ENCODE assay signal across 10 mouse cellular contexts in genomic region chr14:7315093-7315492, GRCm38 (mm10). TPM values are rescaled to one million over a fixed set of nuclear protein-coding genes. Genes with fewer than 3 reads are reported as not detected.
A peak's percentile ranks its signal among the peaks of the same experiment; 100 is the strongest.
DNase-seq lines count a peak whose midpoint lies in the region; ATAC-seq lines count a peak whose summit lies in the region.
"Not testable (repeated sequence)": the region's sequence is repeated elsewhere in the genome, so short reads cannot be mapped to it uniquely, and the experiment has no call there.
"Had no signal": no experiment of that assay in that cellular context is flagged by ENCODE, and none has a peak within 500 bp of the region (broad histone marks: within the 10 kb centered on the region; RNA-seq: fewer than 3 reads in every experiment).

No protein-coding gene starts in this region.

- not testable (repeated sequence) for H3K36me3 ChIP-seq in forebrain, embryonic 10.5 days (replicated peaks); heart, embryonic 14.5 days (ENCODE audit: control insufficient read depth, insufficient read depth, low read length); kidney, embryonic 14.5 days (ENCODE audit: control insufficient read depth, insufficient read depth, low read length); limb, embryonic 12.5 days; midbrain, embryonic 16.5 days (ENCODE audit: control insufficient read depth, insufficient read depth, low read length)

- peak overlapping the region; percentile 60 for H3K4me3 ChIP-seq in forebrain, embryonic 10.5 days
- peak overlapping the region; percentile 48 to 57 for H3K4me3 ChIP-seq in heart, embryonic 14.5 days (ENCODE audit: control insufficient read depth in 1 of 2, insufficient read depth in 1 of 2, low read depth in 1 of 2, low read length in 2 of 2)
- peak overlapping the region; percentile 44 for H3K4me3 ChIP-seq in kidney, embryonic 14.5 days (ENCODE audit: low read length)
- H3K4me3 ChIP-seq in limb, embryonic 12.5 days (replicated peaks): peak overlapping the region; percentile 51
- H3K4me3 ChIP-seq in midbrain, embryonic 16.5 days (ENCODE audit: low read depth, low read length): peak overlapping the region; percentile 51

- not testable (repeated sequence) for ATAC-seq in heart, embryonic 14.5 days (ENCODE audit: insufficient number of reproducible peaks, insufficient read depth, low FRiP score, low read depth); kidney, embryonic 14.5 days (ENCODE audit: low FRiP score, low TSS enrichment); limb, embryonic 12.5 days (ENCODE audit: insufficient number of reproducible peaks, insufficient read depth, low FRiP score, low TSS enrichment, low read depth); midbrain, embryonic 16.5 days

- H3K9ac ChIP-seq in heart, embryonic 14.5 days (ENCODE audit: low read length): peak overlapping the region; percentile 72
- H3K9ac ChIP-seq in kidney, embryonic 14.5 days (ENCODE audit: low read depth, low read length): peak overlapping the region; percentile 48
- H3K9ac ChIP-seq in limb, embryonic 12.5 days (replicated peaks): peak overlapping the region; percentile 60
- peak overlapping the region; percentile 75 for H3K9ac ChIP-seq in midbrain, embryonic 16.5 days (ENCODE audit: low read depth, low read length)

- DNase-seq in adrenal gland, postnatal 25 days: peak; percentile 0
- peak; percentile 63 for DNase-seq in forebrain, embryonic 10.5 days (ENCODE audit: extremely low spot score, low spot score)
- peak; percentile 8 to 47 for DNase-seq in spleen, postnatal 4 days (ENCODE audit: low spot score in 2 of 2)

- H3K27ac ChIP-seq in forebrain, embryonic 10.5 days: peak overlapping the region; percentile 86
- not testable (repeated sequence) for H3K27ac ChIP-seq in heart, embryonic 14.5 days (replicated peaks in 1 of 2; ENCODE audit: control insufficient read depth in 1 of 2, insufficient read depth in 1 of 2, low read depth in 2 of 2, low read length in 2 of 2); kidney, embryonic 14.5 days (ENCODE audit: low read depth, low read length); limb, embryonic 12.5 days
- H3K27ac ChIP-seq in midbrain, embryonic 16.5 days (ENCODE audit: low read length): peak overlapping the region; percentile 76

- H3K4me2 ChIP-seq in heart, embryonic 14.5 days (ENCODE audit: low read length): peak overlapping the region; percentile 68
- H3K4me2 ChIP-seq in kidney, embryonic 14.5 days (replicated peaks; ENCODE audit: low read depth, low read length): peak overlapping the region; percentile 55
- peak overlapping the region; percentile 70 for H3K4me2 ChIP-seq in limb, embryonic 12.5 days
- H3K4me2 ChIP-seq in midbrain, embryonic 16.5 days (ENCODE audit: low read length): peak overlapping the region; percentile 55

- H3K4me1 ChIP-seq in forebrain, embryonic 10.5 days; heart, embryonic 14.5 days (ENCODE audit: control insufficient read depth in 2 of 2, insufficient read depth in 2 of 2, low read length in 2 of 2); kidney, embryonic 14.5 days (ENCODE audit: control insufficient read depth, insufficient read depth, low read length); limb, embryonic 12.5 days (replicated peaks); midbrain, embryonic 16.5 days (ENCODE audit: control insufficient read depth, insufficient read depth, low read length): not testable (repeated sequence)

- H3K27me3 ChIP-seq in forebrain, embryonic 10.5 days (ENCODE audit: poor library complexity, severe bottlenecking); heart, embryonic 14.5 days (ENCODE audit: control insufficient read depth, insufficient read depth, low read length); kidney, embryonic 14.5 days (ENCODE audit: control insufficient read depth, insufficient read depth, low read length); limb, embryonic 12.5 days; midbrain, embryonic 16.5 days (ENCODE audit: control insufficient read depth, insufficient read depth, low read depth, low read length): not testable (repeated sequence)

- WGBS in forebrain, embryonic 10.5 days: 1% methylated on average over 18 of the region's 19 CpGs
- 1% methylated on average over 12 of the region's 19 CpGs for WGBS in heart, embryonic 14.5 days
- 2% methylated on average over 10 of the region's 19 CpGs for WGBS in kidney, embryonic 14.5 days
- WGBS in limb, embryonic 12.5 days: 0% methylated on average over 17 of the region's 19 CpGs
- 0% methylated on average over 10 of the region's 19 CpGs for WGBS in midbrain, embryonic 16.5 days

- H3K9me3 ChIP-seq in forebrain, embryonic 10.5 days; heart, embryonic 14.5 days (ENCODE audit: control insufficient read depth, low read length); kidney, embryonic 14.5 days (ENCODE audit: control insufficient read depth, low read length); limb, embryonic 12.5 days; midbrain, embryonic 16.5 days (replicated peaks; ENCODE audit: control insufficient read depth, low read length, poor library complexity, severe bottlenecking): not testable (repeated sequence)

RNA-seq across cellular contexts. Expression of gene Gm3739, which starts 0.2 kb away (rescaled TPM):
- total RNA-seq in adrenal gland, postnatal 25 days (2021): 0.18 TPM in 1 of 2 replicates, not detected in the other
- polyA plus RNA-seq in forebrain, embryonic 10.5 days (2016; fragmentation: Nextera tagmentation; extraction: Ambion mirVana): 1.6 and 1.9 TPM in 2 replicates
- 2.1 and 2.3 TPM in 2 replicates for polyA plus RNA-seq in heart, embryonic 14.5 days (2014; fragmentation: Nextera tagmentation; extraction: Ambion mirVana)
- polyA plus RNA-seq in kidney, embryonic 14.5 days (2014; fragmentation: Nextera tagmentation; extraction: Ambion mirVana): 1.1 and 1.5 TPM in 2 replicates
- polyA plus RNA-seq in limb, embryonic 12.5 days (2016; fragmentation: Nextera tagmentation; extraction: Ambion mirVana): 1.0 and 1.3 TPM in 2 replicates
- 7.2 and 7.7 TPM in 2 replicates for polyA plus RNA-seq in midbrain, embryonic 16.5 days (2015; fragmentation: Nextera tagmentation; extraction: Ambion mirVana)
- total RNA-seq: adrenal gland, postnatal 4 days; neutrophil, adult 5-6 weeks had no signal

RNA-seq across cellular contexts. Expression of gene Gm5797, which starts 17.1 kb away (rescaled TPM):
- total RNA-seq in adrenal gland, postnatal 25 days (2021): not detected in 2 replicates
- not detected in 2 replicates for polyA plus RNA-seq in forebrain, embryonic 10.5 days (2016; fragmentation: Nextera tagmentation; extraction: Ambion mirVana)
- not detected in 2 replicates for polyA plus RNA-seq in heart, embryonic 14.5 days (2014; fragmentation: Nextera tagmentation; extraction: Ambion mirVana)
- not detected in 2 replicates for polyA plus RNA-seq in kidney, embryonic 14.5 days (2014; fragmentation: Nextera tagmentation; extraction: Ambion mirVana)
- not detected in 2 replicates for polyA plus RNA-seq in limb, embryonic 12.5 days (2016; fragmentation: Nextera tagmentation; extraction: Ambion mirVana)
- not detected in 2 replicates for polyA plus RNA-seq in midbrain, embryonic 16.5 days (2015; fragmentation: Nextera tagmentation; extraction: Ambion mirVana)
- total RNA-seq: adrenal gland, postnatal 4 days; neutrophil, adult 5-6 weeks had no signal
- polyA plus RNA-seq: frontal cortex, adult 2 months had no signal

RNA-seq across cellular contexts. Expression of gene Gm8374, which starts 49.8 kb away (rescaled TPM):
- not detected in 2 replicates for total RNA-seq in adrenal gland, postnatal 25 days (2021)
- not detected in 2 replicates for polyA plus RNA-seq in forebrain, embryonic 10.5 days (2016; fragmentation: Nextera tagmentation; extraction: Ambion mirVana)
- not detected in 2 replicates for polyA plus RNA-seq in heart, embryonic 14.5 days (2014; fragmentation: Nextera tagmentation; extraction: Ambion mirVana)
- polyA plus RNA-seq in kidney, embryonic 14.5 days (2014; fragmentation: Nextera tagmentation; extraction: Ambion mirVana): not detected in 2 replicates
- not detected in 2 replicates for polyA plus RNA-seq in limb, embryonic 12.5 days (2016; fragmentation: Nextera tagmentation; extraction: Ambion mirVana)
- not detected in 2 replicates for polyA plus RNA-seq in midbrain, embryonic 16.5 days (2015; fragmentation: Nextera tagmentation; extraction: Ambion mirVana)
- total RNA-seq: adrenal gland, postnatal 4 days; neutrophil, adult 5-6 weeks had no signal
- polyA plus RNA-seq: frontal cortex, adult 2 months had no signal

RNA-seq across cellular contexts. Expression of gene Gm3727, which starts 50.6 kb away (rescaled TPM):
- not detected in 2 replicates for total RNA-seq in adrenal gland, postnatal 25 days (2021)
- polyA plus RNA-seq in forebrain, embryonic 10.5 days (2016; fragmentation: Nextera tagmentation; extraction: Ambion mirVana): not detected in 2 replicates
- not detected in 2 replicates for polyA plus RNA-seq in heart, embryonic 14.5 days (2014; fragmentation: Nextera tagmentation; extraction: Ambion mirVana)
- not detected in 2 replicates for polyA plus RNA-seq in kidney, embryonic 14.5 days (2014; fragmentation: Nextera tagmentation; extraction: Ambion mirVana)
- polyA plus RNA-seq in limb, embryonic 12.5 days (2016; fragmentation: Nextera tagmentation; extraction: Ambion mirVana): not detected in 2 replicates
- not detected in 2 replicates for polyA plus RNA-seq in midbrain, embryonic 16.5 days (2015; fragmentation: Nextera tagmentation; extraction: Ambion mirVana)
- total RNA-seq: adrenal gland, postnatal 4 days; neutrophil, adult 5-6 weeks had no signal
- polyA plus RNA-seq: frontal cortex, adult 2 months had no signal

Comparison
In these comparisons a context has a peak if more than half of its experiments do, and no peak if none do; other contexts are left out.
1. DNase-seq: peak in every context shown above with its lines; median percentile 63 in forebrain, embryonic 10.5 days; 28 in spleen, postnatal 4 days; 0 in adrenal gland, postnatal 25 days.